Mouse (Mus musculus): ENCODE results near the gene Engase. TPM values are rescaled to one million over a fixed set of nuclear protein-coding genes. Genes with fewer than 3 reads are reported as not detected.

The Engase gene
- total RNA-seq, 2 experiments from 2014 or later, result 12.7 to 16.3 TPM

DNA sequence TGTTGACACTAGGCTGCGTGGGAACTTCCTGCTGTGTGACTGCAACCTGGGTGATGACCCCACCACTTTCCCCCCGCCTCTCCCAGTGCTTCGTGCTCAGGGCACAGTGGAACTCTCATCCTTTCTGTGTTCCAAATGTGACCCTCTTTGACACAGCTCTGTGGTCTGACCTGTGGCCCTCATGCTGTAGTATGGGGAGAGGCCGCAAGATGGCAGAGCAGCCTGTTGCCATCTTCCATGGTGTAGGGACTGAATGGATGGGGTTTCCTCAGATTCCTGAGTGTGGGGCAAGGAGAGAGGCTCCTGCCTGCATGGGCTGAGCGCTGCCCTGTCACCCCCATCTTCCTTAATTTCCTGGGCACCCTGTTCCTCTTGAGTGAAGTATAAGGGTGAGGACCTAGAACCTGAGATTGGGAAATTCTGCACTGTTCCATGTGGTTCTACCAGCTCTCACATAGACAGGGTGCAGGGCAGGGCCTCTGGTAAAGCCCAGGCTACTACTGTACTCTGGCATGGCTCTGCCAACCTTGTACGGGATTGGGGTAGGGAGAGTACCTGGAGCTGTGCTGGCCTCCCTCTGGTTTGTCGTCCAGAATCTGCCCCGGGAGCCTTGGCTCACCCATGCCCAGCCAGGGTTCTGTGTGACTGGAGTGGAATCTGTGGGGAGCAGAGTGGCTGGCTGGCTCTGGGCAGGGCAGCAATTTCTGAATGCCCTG, 11.7 kb downstream of the Engase start:
- no peak for DNase-seq

GRCm38 (mm10) chr11:118488907-118489270, 12.3 kb downstream of the Engase start:
- no peak for DNase-seq

DNA sequence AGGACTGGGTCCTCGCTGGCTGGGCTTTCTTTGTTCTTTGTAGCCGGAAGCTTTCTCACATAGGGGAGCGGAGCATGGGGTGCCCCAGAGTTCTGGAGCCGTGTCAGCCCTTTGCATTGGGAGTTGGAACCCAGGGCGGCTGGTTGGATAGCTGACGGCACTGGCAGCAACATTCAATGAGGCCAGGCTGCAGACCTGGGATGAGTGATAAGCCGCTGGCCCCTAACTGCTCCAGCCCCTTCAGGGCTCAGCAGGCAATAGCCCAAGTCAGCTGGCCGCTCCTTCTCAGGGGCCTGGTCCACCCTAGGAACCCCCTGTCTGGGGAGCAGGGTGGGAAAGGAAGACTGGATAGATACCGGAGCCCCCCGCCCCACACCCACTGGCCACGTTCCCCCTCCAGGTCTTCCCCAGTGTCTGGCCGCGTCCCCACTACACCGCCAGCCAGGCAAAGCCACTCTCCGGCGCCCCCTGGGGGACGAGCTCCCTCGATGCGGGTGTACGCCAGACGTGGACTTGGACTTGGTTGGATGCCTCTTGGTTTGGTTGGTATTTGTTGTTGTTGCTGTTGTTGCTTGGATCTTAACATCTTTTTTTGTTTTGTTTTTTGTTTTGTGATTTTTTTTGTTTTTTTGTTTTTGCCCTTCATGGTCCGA, 14.1 kb downstream of the Engase start:
- DNase-seq, result peak; percentile 93

GRCm38 (mm10) chr11:118491230-118491629, 14.6 kb downstream of the Engase start:
- DNase-seq, result no peak

DNA sequence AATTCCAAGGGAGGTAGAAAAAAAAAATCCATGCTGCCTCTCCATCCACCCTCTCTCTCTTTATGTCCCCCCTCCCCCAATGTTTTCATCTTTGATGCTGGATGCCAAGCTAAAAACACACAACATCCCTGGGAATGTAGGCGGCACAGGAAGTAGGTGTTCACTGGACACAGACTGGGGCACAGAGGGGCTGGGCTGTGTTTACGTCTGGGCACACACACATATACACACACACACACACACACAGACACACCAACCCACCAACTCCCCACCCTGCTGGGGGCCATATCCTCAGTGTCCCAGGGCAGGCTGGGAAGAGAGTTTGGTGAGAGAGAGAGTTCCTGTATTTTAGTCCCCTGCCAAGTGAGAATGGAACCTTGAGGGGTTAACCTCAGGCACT, 16.8 kb downstream of the Engase start:
- DNase-seq, result no peak

GRCm38 (mm10) chr11:118494001-118494737, 17.5 kb downstream of the Engase start:
- DNase-seq, result no peak

- DNase-seq, result no peak
Observed at GRCm38 (mm10) chr11:118495065-118495464, 18.4 kb downstream of the Engase start.

DNA sequence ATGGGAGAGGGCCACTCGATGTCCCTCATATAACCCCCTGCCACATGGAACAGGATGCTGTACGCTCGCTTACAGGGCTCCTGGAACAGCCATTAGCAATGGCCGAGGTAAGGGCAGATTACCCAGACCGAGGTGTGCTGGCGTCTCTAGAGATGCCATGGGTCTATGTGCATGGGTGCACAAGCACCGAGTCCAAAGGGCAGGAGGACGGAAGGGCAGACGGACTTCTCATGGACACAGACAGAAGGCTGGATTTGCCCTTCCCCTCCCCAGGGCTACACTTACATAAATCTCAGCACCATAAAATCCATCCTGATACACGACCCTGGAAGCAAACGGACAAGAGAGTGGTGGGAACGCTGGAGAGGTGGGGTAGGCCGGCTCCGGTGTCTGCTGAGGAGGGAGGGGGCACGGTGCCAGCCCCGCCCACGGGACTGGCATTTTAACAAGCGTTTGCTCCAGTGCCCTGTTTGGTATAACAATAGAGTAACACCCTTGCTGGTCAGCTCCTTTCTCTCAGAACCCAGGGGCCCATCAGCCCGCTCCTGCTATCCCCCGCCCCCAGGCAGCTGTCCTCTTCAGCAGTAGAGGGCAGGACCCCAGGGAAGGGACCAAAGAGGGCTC, 19.5 kb downstream of the Engase start:
- DNase-seq, result no peak

GRCm38 (mm10) chr11:118502990-118503389, 26.4 kb downstream of the Engase start:
- no peak for DNase-seq

- DNase-seq, result no peak
Observed at GRCm38 (mm10) chr11:118503418-118504179, 27.0 kb downstream of the Engase start.

DNA sequence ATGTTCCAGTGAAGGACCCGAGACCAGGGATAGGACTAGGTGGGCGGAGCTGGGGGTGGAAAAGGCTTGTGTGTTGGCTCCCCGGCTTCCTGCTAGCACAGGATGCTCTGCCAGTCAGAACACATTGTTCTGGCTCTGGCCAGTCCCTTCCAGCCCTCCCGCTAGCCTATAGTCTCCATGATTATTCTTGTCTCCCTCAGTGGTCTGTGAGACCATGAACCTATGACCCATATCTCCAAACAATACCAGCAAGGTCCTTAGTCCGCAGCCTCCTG, 27.5 kb downstream of the Engase start:
- DNase-seq, result peak; percentile 40

- DNase-seq, result no peak
Observed at GRCm38 (mm10) chr11:118507095-118507494, 30.5 kb downstream of the Engase start.

DNA sequence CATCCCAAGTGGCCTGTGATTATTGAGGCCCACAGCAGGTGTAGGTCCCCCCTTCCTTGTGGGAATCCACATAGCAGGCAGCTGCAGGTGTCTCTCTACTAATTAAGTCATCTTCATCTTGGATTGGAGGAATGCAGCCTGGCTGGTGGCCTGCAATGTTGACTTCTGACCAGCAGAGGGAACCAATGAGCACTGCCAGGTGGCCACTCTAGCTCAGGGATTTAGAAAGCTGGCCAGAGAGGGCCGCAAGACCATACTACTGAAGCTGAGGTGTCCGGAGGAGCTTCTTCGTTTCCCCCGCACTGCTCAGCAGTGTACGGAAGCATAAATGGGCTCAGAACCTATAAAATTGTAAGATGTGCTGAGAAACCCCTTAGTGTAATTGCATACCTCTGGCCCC, 31.3 kb downstream of the Engase start:
- DNase-seq, result peak; percentile 85

- no peak for DNase-seq
Observed at GRCm38 (mm10) chr11:118508341-118508740, 31.7 kb downstream of the Engase start.

- peak; percentile 85 for DNase-seq
Observed at GRCm38 (mm10) chr11:118511851-118512250, 35.2 kb downstream of the Engase start.

GRCm38 (mm10) chr11:118512257-118512910, 35.8 kb downstream of the Engase start:
- no peak for DNase-seq

DNA sequence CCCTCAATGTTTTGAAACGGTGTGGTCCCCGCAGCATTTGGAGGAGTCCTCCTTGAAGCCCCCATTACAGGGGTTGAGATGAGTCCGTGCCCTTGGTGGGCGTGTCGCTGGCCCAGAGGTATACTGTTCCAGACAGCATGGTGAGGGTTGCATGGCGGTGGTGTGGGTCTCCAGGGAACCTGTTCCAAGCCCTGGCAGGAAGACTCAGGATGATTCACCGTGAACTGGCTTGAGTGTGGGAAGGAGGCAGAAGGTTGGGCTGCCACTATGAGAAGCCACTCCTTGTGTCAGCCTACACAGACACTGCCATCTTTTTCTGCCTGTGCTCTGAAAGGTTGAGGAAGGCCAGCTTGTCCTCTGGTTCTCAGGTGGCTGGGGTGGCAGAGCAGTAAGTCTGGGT, 41.3 kb downstream of the Engase start:
- no peak for DNase-seq

GRCm38 (mm10) chr11:118518743-118519142, 42.1 kb downstream of the Engase start:
- no peak for DNase-seq

GRCm38 (mm10) chr11:118520251-118520650, 43.6 kb downstream of the Engase start:
- DNase-seq, result no peak

- no peak for DNase-seq
Observed at GRCm38 (mm10) chr11:118520932-118521331, 44.3 kb downstream of the Engase start.

GRCm38 (mm10) chr11:118523496-118524145, 47.0 kb downstream of the Engase start:
- no peak for DNase-seq

Data from adrenal gland, postnatal 10 days (tissue).